Mouse (Mus musculus) embryonic fibroblast, embryonic 13.5 days (primary cell): ENCODE measurements around the gene Glud1.

ENCODE experiments used
- CTCF ChIP-seq: IDR thresholded peaks from 2 replicates; pipeline ENCODE4 v1.5.1; 2011; ENCODE audit warnings: mild to moderate bottlenecking, control low read depth, low read length, moderate library complexity, borderline replicate concordance; ENCODE audit not compliant: insufficient read depth
- POLR2A ChIP-seq: IDR thresholded peaks from 2 replicates; pipeline ENCODE4 v1.6.1; 2011; ENCODE audit warnings: low read depth, mild to moderate bottlenecking, control low read depth, low read length, moderate library complexity

DNA sequence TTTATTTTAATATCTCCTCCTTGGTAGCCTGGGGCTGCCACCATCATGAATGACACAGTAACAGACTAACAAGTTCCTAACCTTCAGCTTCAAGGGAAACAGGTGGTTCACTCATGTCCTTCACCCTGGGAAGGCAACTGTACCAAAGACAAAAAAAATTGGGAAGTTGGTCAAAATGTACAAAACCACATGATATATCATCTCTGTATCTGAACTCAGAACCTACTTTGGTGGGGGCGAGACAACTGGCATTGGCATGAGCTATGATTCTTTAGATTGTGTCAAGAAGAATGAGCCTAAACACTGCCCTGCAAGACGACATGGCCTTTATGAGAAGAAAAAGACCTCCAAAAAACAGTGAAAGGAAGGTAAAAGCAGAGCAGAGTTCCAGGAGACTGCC, 29.7 kb upstream of the Glud1 start:
- TF ChIP-seq CTCF, result no peak
- TF ChIP-seq POLR2A, result no peak
